Mouse (Mus musculus): ENCODE measurements around the gene Mctp1. TPM values are rescaled to one million over a fixed set of nuclear protein-coding genes. Genes with fewer than 3 reads are reported as not detected.

The Mctp1 gene
- polyA plus RNA-seq, 1 experiment from 2014 or later = 1.1 TPM

DNA sequence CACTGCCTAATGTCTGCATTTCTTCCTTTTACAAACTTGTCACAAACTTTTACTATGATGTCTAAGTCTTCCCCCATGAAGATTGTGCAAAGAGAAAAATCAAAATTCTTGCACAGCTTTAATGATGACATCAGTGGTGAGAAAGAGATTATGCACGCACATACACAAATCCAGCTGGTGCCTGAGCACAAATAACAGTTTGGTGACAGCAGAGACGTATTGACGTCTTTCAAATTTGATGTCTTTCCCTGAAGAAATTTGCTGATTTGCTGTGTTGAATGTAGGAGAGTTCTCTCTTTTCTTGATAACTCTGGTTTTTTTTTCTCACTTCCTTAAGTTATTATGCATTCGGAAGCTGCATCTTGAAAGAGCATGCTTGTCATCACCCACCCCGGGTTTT lies 472.7 kb downstream of the Mctp1 start:
- Histone ChIP-seq H3K36me3 (no peaks in the 10 kb centered on the region), H3K27ac (replicated peaks) (no peak overlapping the region), H3K4me3 (no peak overlapping the region), H3K4me2 (no peak overlapping the region), H3K9ac (no peak overlapping the region), H3K27me3 (peaks cover 6% of the 10 kb centered on the region; the same call in 1 of the 2 replicates), H3K9me3 (no peaks in the 10 kb centered on the region), H3K4me1 (replicated peaks) (peaks cover 4% of the 10 kb centered on the region)
- WGBS = 58% methylated on average over 5 of the region's 5 CpGs
- no peak for ATAC-seq (ENCODE audit: low read depth)

DNA sequence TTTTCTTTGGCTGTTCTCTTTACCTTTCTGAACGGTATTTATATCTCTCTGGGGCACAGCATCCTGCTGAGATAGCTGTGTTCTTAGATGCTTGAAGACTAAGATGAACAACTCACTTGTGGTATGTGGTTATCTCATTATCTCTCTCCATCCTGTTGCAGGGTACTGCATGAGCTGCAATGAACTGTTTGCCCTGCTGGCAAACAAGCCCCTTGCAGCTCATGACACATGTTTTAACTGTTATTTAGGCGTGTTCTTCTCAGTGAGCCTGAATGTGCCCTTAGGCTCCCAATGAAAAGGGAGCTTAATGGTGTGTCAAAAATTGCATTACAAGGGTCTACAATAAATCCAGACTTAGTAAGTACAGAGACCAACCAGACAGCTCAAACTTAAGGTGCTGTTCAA lies 473.7 kb downstream of the Mctp1 start:
- H3K9ac ChIP-seq = no peak overlapping the region
- peaks cover 6% of the 10 kb centered on the region; the same call in 1 of the 2 replicates for H3K27me3 ChIP-seq
- H3K4me1 ChIP-seq (replicated peaks) = peaks cover 4% of the 10 kb centered on the region
- no peaks in the 10 kb centered on the region for H3K9me3 ChIP-seq
- ATAC-seq (ENCODE audit: low read depth) = peak; percentile 84
- no peaks in the 10 kb centered on the region for H3K36me3 ChIP-seq
- H3K4me3 ChIP-seq = no peak overlapping the region
- H3K27ac ChIP-seq (replicated peaks) = no peak overlapping the region
- WGBS = 6% methylated on average over 2 of the region's 2 CpGs
- H3K4me2 ChIP-seq = no peak overlapping the region

DNA sequence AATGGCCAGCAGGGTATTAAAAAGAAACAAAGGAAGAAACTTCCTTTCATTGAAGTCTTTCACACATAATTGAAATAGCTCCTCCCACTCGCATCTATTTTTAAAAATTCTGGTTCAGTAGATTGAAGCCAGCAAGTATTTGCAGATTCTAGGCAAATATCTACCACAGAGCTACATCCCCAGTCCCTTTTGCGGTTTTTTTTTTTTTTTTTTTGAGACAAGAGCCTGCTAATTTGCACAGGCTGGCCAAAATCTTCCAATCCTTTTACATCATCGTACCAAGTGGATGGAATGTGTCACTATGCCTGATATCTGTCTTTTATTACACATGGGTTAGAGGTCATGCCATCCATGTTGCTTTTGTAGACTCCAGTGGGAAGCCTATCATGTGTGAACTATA lies 486.0 kb downstream of the Mctp1 start:
- H3K27ac ChIP-seq (replicated peaks) = no peak overlapping the region
- H3K27me3 ChIP-seq = no peaks in the 10 kb centered on the region
- no peak overlapping the region for H3K4me2 ChIP-seq
- H3K4me1 ChIP-seq (replicated peaks) = no peaks in the 10 kb centered on the region
- 82% methylated on average over 3 of the region's 3 CpGs for WGBS
- no peaks in the 10 kb centered on the region for H3K36me3 ChIP-seq
- no peak overlapping the region for H3K4me3 ChIP-seq
- H3K9me3 ChIP-seq = no peaks in the 10 kb centered on the region
- H3K9ac ChIP-seq = no peak overlapping the region
- no peak for ATAC-seq (ENCODE audit: low read depth)

DNA sequence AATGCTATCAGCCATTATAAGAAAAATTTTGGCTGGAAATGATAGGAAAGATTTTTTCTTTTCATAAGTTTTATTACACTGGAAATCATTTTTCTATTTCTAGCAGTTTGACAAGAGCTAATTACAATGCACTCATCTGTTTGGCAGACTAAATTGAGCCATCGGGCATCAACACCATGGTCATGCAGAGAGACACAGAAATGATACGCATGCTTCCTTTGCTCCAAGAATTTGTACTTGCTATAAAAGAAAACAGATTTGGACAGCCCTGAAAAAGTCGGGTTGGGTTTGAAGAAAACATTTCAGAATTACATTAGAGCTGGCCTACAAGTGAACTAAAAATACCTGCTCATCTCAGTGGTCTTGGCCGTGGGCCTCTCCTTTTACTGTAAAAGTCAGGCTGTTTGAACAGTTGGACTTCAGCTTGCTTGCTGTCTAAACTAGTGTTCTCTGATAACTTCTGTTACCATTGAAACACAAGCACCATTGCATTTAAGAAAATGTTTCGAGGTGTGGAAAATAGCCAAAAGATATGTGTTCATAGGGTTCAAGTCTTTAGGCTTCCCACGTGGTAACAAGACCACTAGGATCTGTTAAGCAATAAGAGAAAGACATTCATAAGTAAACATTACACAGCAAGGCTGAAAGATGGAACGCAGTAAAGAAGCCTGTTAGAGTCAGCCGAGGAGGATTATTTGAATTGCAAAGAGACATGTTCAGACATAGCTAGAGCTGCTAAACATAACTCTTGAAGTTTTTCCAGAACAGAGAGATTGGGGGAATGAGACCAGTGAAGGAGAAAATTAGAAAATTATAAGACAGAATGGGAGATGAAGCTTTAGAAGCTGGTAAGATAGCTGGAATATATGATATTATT lies 493.8 kb downstream of the Mctp1 start:
- no peaks in the 10 kb centered on the region for H3K27me3 ChIP-seq
- no peak for ATAC-seq (ENCODE audit: low read depth)
- no peak overlapping the region for H3K4me3 ChIP-seq
- H3K9ac ChIP-seq = no peak overlapping the region
- H3K4me2 ChIP-seq = no peak overlapping the region
- no peaks in the 10 kb centered on the region for H3K4me1 ChIP-seq (replicated peaks)
- 80% methylated on average over 8 of the region's 8 CpGs for WGBS
- H3K27ac ChIP-seq (replicated peaks) = no peak overlapping the region
- H3K36me3 ChIP-seq = no peaks in the 10 kb centered on the region
- no peaks in the 10 kb centered on the region for H3K9me3 ChIP-seq

GRCm38 (mm10) chr13:76879008-76879407 lies 494.7 kb downstream of the Mctp1 start:
- H3K4me1 ChIP-seq (replicated peaks) = no peaks in the 10 kb centered on the region
- no peak overlapping the region for H3K4me3 ChIP-seq
- H3K9me3 ChIP-seq = no peaks in the 10 kb centered on the region
- WGBS = 66% methylated on average over 3 of the region's 3 CpGs
- H3K36me3 ChIP-seq = no peaks in the 10 kb centered on the region
- H3K9ac ChIP-seq = no peak overlapping the region
- no peaks in the 10 kb centered on the region for H3K27me3 ChIP-seq
- no peak overlapping the region for H3K4me2 ChIP-seq
- ATAC-seq (ENCODE audit: low read depth) = no peak
- H3K27ac ChIP-seq (replicated peaks) = no peak overlapping the region

- no peak for ATAC-seq (ENCODE audit: low read depth)
- no peaks in the 10 kb centered on the region for H3K9me3 ChIP-seq
- H3K4me1 ChIP-seq (replicated peaks) = no peaks in the 10 kb centered on the region
- H3K4me3 ChIP-seq = no peak overlapping the region
- H3K9ac ChIP-seq = no peak overlapping the region
- no peaks in the 10 kb centered on the region for H3K27me3 ChIP-seq
- H3K27ac ChIP-seq (replicated peaks) = no peak overlapping the region
- no peak overlapping the region for H3K4me2 ChIP-seq
- WGBS = 77% methylated on average over 8 of the region's 8 CpGs
- no peaks in the 10 kb centered on the region for H3K36me3 ChIP-seq
These were observed 500.3 kb downstream of the Mctp1 start for GRCm38 (mm10) chr13:76884517-76885092.

- Histone ChIP-seq H3K4me1 (replicated peaks) (no peaks in the 10 kb centered on the region), H3K27ac (replicated peaks) (no peak overlapping the region), H3K27me3 (no peaks in the 10 kb centered on the region), H3K9me3 (no peaks in the 10 kb centered on the region), H3K4me2 (no peak overlapping the region), H3K9ac (no peak overlapping the region), H3K4me3 (no peak overlapping the region), H3K36me3 (no peaks in the 10 kb centered on the region)
- no peak for ATAC-seq (ENCODE audit: low read depth)
These were observed 508.7 kb downstream of the Mctp1 start for GRCm38 (mm10) chr13:76892987-76893386.

DNA sequence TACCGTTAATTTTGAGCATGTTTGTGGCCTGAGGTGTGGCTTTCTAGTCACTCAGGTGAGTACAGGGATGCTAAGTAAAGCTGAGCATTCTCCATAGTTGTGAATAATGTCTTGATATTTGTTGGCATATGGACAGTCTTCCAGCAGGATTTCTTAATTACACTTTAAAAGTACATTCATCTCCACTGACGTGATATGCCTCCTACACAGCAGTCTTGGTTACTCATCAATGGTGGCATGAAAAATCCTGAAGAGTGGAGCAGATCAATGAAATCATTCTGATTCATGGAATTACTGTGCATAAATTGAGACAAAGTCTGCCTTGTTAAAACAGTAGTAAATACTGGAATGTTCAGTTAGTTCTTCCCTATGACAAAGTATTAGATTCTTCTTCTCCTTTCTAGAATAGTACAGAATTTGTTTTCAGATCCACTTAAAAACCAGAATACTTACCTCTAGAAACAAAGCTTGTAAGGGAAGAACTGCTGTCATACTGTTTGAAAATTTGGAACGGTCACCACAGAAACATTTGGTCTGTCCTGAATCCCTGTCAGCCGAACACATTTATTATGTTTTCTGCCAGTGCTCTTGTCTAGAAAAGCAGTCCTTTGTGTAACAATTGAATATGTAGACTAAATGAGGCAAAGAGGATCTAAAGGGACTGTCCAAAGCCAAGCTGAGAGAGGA lies 511.6 kb downstream of the Mctp1 start:
- Histone ChIP-seq H3K4me1 (replicated peaks) (no peaks in the 10 kb centered on the region), H3K4me3 (no peak overlapping the region), H3K27me3 (no peaks in the 10 kb centered on the region), H3K27ac (replicated peaks) (no peak overlapping the region), H3K4me2 (no peak overlapping the region), H3K36me3 (no peaks in the 10 kb centered on the region), H3K9me3 (no peaks in the 10 kb centered on the region), H3K9ac (no peak overlapping the region)
- ATAC-seq (ENCODE audit: low read depth) = no peak
- 70% methylated on average over 4 of the region's 4 CpGs for WGBS

DNA sequence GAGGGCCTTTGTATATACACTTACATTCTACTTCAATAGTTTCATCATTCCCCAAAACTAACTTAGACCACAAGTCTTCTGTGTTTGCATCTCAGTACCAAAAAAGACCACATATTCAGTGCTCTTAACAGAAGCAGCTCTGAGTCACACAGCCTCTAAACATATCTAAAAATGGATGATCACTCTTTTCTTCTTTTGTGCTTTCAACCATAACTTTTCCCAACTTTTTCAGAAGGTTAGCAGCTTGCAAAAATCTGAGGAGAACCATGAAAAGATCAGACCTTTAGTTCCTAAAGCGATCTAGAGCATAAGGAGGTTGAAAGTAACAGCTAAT lies 512.1 kb downstream of the Mctp1 start:
- Histone ChIP-seq H3K4me2 (no peak overlapping the region), H3K9ac (no peak overlapping the region), H3K27ac (replicated peaks) (no peak overlapping the region), H3K36me3 (no peaks in the 10 kb centered on the region), H3K27me3 (no peaks in the 10 kb centered on the region), H3K9me3 (0 out of 2 replicates have a peak, but pooled peaks cover 2% of the 10 kb centered on the region), H3K4me1 (replicated peaks) (no peaks in the 10 kb centered on the region), H3K4me3 (no peak overlapping the region)
- no peak for ATAC-seq (ENCODE audit: low read depth)
- WGBS = 94% methylated on average over 1 of the region's 1 CpGs

- Histone ChIP-seq H3K9ac (no peak overlapping the region), H3K27ac (replicated peaks) (no peak overlapping the region), H3K4me2 (no peak overlapping the region), H3K36me3 (no peaks in the 10 kb centered on the region), H3K9me3 (no peaks in the 10 kb centered on the region), H3K27me3 (no peaks in the 10 kb centered on the region), H3K4me3 (no peak overlapping the region), H3K4me1 (replicated peaks) (no peaks in the 10 kb centered on the region)
- no peak for ATAC-seq (ENCODE audit: low read depth)
- 87% methylated on average over 1 of the region's 1 CpGs for WGBS
These were observed 534.0 kb downstream of the Mctp1 start for GRCm38 (mm10) chr13:76918321-76918720.

DNA sequence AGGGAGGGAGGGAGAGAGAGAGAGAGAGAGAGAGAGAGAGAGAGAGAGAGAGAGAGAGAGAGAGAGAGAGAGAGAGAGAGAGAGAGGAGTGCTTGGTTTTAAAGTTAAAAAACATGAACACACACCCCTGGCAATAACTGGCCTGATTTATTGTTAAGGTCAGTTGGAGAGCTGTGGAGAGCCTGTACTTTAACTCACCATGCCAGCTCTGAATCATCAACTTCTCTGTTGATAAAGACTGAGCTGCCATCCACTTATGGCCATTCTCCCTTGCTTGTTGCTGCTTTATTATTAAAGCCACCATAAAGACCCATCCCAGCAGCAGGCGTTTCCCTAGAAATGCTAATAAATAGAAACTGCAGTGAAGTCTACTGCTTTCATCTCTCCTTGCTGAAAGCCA lies 542.5 kb downstream of the Mctp1 start:
- no peaks in the 10 kb centered on the region for H3K9me3 ChIP-seq
- no peak for ATAC-seq (ENCODE audit: low read depth)
- H3K27me3 ChIP-seq = no peaks in the 10 kb centered on the region
- H3K4me3 ChIP-seq = no peak overlapping the region
- H3K36me3 ChIP-seq = no peaks in the 10 kb centered on the region
- no peak overlapping the region for H3K27ac ChIP-seq (replicated peaks)
- no peak overlapping the region for H3K9ac ChIP-seq
- no peak overlapping the region for H3K4me2 ChIP-seq
- no peaks in the 10 kb centered on the region for H3K4me1 ChIP-seq (replicated peaks)
- WGBS = 24% methylated on average over 1 of the region's 1 CpGs

- Histone ChIP-seq H3K27me3 (no peaks in the 10 kb centered on the region), H3K9me3 (no peaks in the 10 kb centered on the region), H3K4me1 (replicated peaks) (no peaks in the 10 kb centered on the region), H3K36me3 (no peaks in the 10 kb centered on the region), H3K9ac (no peak overlapping the region), H3K4me2 (no peak overlapping the region), H3K27ac (replicated peaks) (no peak overlapping the region), H3K4me3 (no peak overlapping the region)
- ATAC-seq (ENCODE audit: low read depth) = no peak
- WGBS = 59% methylated on average over 5 of the region's 5 CpGs
These were observed 543.6 kb downstream of the Mctp1 start for GRCm38 (mm10) chr13:76927875-76928440.
